Mouse (Mus musculus) limb, embryonic 14.5 days (tissue): ENCODE measurements around the gene Wfdc3. TPM values are rescaled to one million over a fixed set of nuclear protein-coding genes. Genes with fewer than 3 reads are reported as not detected.

Experiments used
- ATAC-seq: fragments of 200-750 bp; cut with Nextera tagmentation; 2 replicates; pipeline ENCODE4 v1.8.0; 2017; ENCODE audit warnings: low read depth, moderate number of reproducible peaks, moderate TSS enrichment; ENCODE audit not compliant: low FRiP score
- DNase-seq: peaks from one replicate; pipeline ENCODE4 v3.0.0-alpha.2; 2015; ENCODE audit warnings: low spot score
- H3K27ac ChIP-seq: fragments of 300-500 bp; sonication (generic); replicated peaks from 2 replicates; pipeline ENCODE4 v1.5.1; 2014; ENCODE audit warnings: low read depth, mild to moderate bottlenecking, low read length, moderate library complexity, mixed read lengths
- H3K27me3 ChIP-seq: fragments of 300-500 bp; sonication (generic); 2 replicates; pipeline ENCODE4 v1.6.1; 2014; ENCODE audit warnings: low read length, mixed read lengths; ENCODE audit not compliant: control insufficient read depth, insufficient read depth
- H3K36me3 ChIP-seq: fragments of 300-500 bp; sonication (generic); 2 replicates; pipeline ENCODE4 v1.6.1; 2014; ENCODE audit warnings: mild to moderate bottlenecking, low read length, moderate library complexity, mixed read lengths; ENCODE audit not compliant: control insufficient read depth, insufficient read depth
- H3K4me1 ChIP-seq: fragments of 300-500 bp; sonication (generic); 2 replicates; pipeline ENCODE4 v1.6.1; 2014; ENCODE audit warnings: antibody characterized with exemption, low read length, mixed read lengths; ENCODE audit not compliant: control insufficient read depth, insufficient read depth
- H3K4me2 ChIP-seq: fragments of 300-500 bp; sonication (generic); replicated peaks from 2 replicates; pipeline ENCODE4 v1.6.1; 2014; ENCODE audit warnings: low read depth, mild to moderate bottlenecking, low read length, moderate library complexity; ENCODE audit not compliant: severe bottlenecking
- H3K4me3 ChIP-seq: fragments of 300-500 bp; sonication (generic); replicated peaks from 2 replicates; pipeline ENCODE4 v1.5.1; 2014; ENCODE audit warnings: low read length
- H3K9ac ChIP-seq: fragments of 300-500 bp; sonication (generic); 2 replicates; pipeline ENCODE4 v1.6.1; 2014; ENCODE audit warnings: mild to moderate bottlenecking, low read depth, low read length, moderate library complexity; ENCODE audit not compliant: severe bottlenecking
- H3K9me3 ChIP-seq: fragments of 300-500 bp; sonication (generic); 2 replicates; pipeline ENCODE4 v1.6.1; 2016; ENCODE audit warnings: low read length; ENCODE audit not compliant: control insufficient read depth
- POLR2A ChIP-seq: fragments of 200-500 bp; IDR thresholded peaks from 2 replicates; pipeline ENCODE4 v1.8.0; 2012; ENCODE audit warnings: inconsistent platforms, mild to moderate bottlenecking, moderate library complexity, borderline replicate concordance; ENCODE audit not compliant: insufficient read depth, insufficient read length; ENCODE audit errors: extremely low read depth
- WGBS: fragments of 180-500 bp; shearing (Covaris S2); extraction: QIAGEN DNeasy Blood & Tissue Kit; methylation state at CpG from one replicate; pipeline ENCODE4 v1.1.7; 2014; 5-methylcytosine and 5-hydroxymethylcytosine counted together
- polyA plus RNA-seq, 2 experiments: library from polyadenylated mRNA; depleted of rRNA in 1 of 2; stranded (reverse) in 1 of 2; unstranded in 1 of 2; fragments of >200 nt; fragmentation: Nextera tagmentation in 1 of 2; extraction: Ambion mirVana in 1 of 2; gene quantifications; 2 replicates each; pipeline versions ENCODE4 v1.2.1 to v1.2.3; 2012 to 2014

The Wfdc3 gene
- polyA plus RNA-seq, 2 experiments: 0.50 to 0.79 TPM

- ATAC-seq: no peak
Observed at GRCm38 (mm10) chr2:164791841-164792261, 46.1 kb upstream of the Wfdc3 start.

GRCm38 (mm10) chr2:164790451-164790850 lies 44.7 kb upstream of the Wfdc3 start:
- no peaks in the 10 kb centered on the region for H3K27me3 ChIP-seq
- no peak for DNase-seq
- H3K4me2 ChIP-seq: no peak overlapping the region
- 77% methylated on average over 4 of the region's 4 CpGs for WGBS
- H3K9ac ChIP-seq: no peak overlapping the region
- H3K4me1 ChIP-seq: peaks cover 7% of the 10 kb centered on the region; the same call in 1 of the 2 replicates
- no peak overlapping the region for H3K27ac ChIP-seq
- no peak for ATAC-seq
- H3K4me3 ChIP-seq: no peak overlapping the region
- TF ChIP-seq POLR2A: no peak
- no peaks in the 10 kb centered on the region for H3K9me3 ChIP-seq
- peaks cover 60% of the 10 kb centered on the region for H3K36me3 ChIP-seq

More at GRCm38 (mm10) chr2:164791841-164792261, 46.1 kb upstream of the Wfdc3 start:
- Histone ChIP-seq H3K36me3 (peaks cover 74% of the 10 kb centered on the region), H3K9ac (no peak overlapping the region), H3K27ac (no peak overlapping the region), H3K4me2 (no peak overlapping the region), H3K4me3 (no peak overlapping the region), H3K9me3 (no peaks in the 10 kb centered on the region), H3K27me3 (no peaks in the 10 kb centered on the region), H3K4me1 (peaks cover 5% of the 10 kb centered on the region; the same call in 1 of the 2 replicates)
- TF ChIP-seq POLR2A: no peak
- DNase-seq: no peak
- WGBS: 97% methylated on average over 18 of the region's 18 CpGs

- Histone ChIP-seq H3K27me3 (no peaks in the 10 kb centered on the region), H3K4me1 (peaks cover 14% of the 10 kb centered on the region; the same call in 1 of the 2 replicates), H3K4me3 (no peak overlapping the region), H3K36me3 (peaks cover 41% of the 10 kb centered on the region), H3K27ac (no peak overlapping the region), H3K9ac (no peak overlapping the region), H3K4me2 (no peak overlapping the region), H3K9me3 (no peaks in the 10 kb centered on the region)
- DNase-seq (no peak), ATAC-seq (no peak)
- 72% methylated on average over 4 of the region's 4 CpGs for WGBS
- no peak for TF ChIP-seq POLR2A
Observed at GRCm38 (mm10) chr2:164788411-164788810, 42.7 kb upstream of the Wfdc3 start.

GRCm38 (mm10) chr2:164787779-164788178 lies 42.0 kb upstream of the Wfdc3 start:
- ATAC-seq (no peak), DNase-seq (no peak)
- no peak for TF ChIP-seq POLR2A
- no peaks in the 10 kb centered on the region for H3K9me3 ChIP-seq
- H3K9ac ChIP-seq: no peak overlapping the region
- H3K27ac ChIP-seq: no peak overlapping the region
- WGBS: 84% methylated on average over 10 of the region's 10 CpGs
- no peak overlapping the region for H3K4me2 ChIP-seq
- H3K4me3 ChIP-seq: no peak overlapping the region
- H3K27me3 ChIP-seq: no peaks in the 10 kb centered on the region
- H3K4me1 ChIP-seq: peaks cover 14% of the 10 kb centered on the region; the same call in 1 of the 2 replicates
- peaks cover 35% of the 10 kb centered on the region for H3K36me3 ChIP-seq

GRCm38 (mm10) chr2:164787032-164787431 lies 41.3 kb upstream of the Wfdc3 start:
- peaks cover 14% of the 10 kb centered on the region; the same call in 1 of the 2 replicates for H3K4me1 ChIP-seq
- DNase-seq: no peak
- peaks cover 27% of the 10 kb centered on the region for H3K36me3 ChIP-seq
- no peak for ATAC-seq
- H3K4me2 ChIP-seq: peak overlapping the region; percentile 91
- no peak for TF ChIP-seq POLR2A
- H3K9ac ChIP-seq: peak overlapping the region; percentile 77; the same call in 1 of the 2 replicates
- 84% methylated on average over 3 of the region's 3 CpGs for WGBS
- peak overlapping the region; percentile 78 for H3K4me3 ChIP-seq
- H3K9me3 ChIP-seq: no peaks in the 10 kb centered on the region
- no peaks in the 10 kb centered on the region for H3K27me3 ChIP-seq
- H3K27ac ChIP-seq: 0 out of 2 replicates have a peak overlapping the region, but pooled peaks have one; percentile 1
